13 mouse cellular contexts compared by ENCODE assay signal in the genomic region with DNA sequence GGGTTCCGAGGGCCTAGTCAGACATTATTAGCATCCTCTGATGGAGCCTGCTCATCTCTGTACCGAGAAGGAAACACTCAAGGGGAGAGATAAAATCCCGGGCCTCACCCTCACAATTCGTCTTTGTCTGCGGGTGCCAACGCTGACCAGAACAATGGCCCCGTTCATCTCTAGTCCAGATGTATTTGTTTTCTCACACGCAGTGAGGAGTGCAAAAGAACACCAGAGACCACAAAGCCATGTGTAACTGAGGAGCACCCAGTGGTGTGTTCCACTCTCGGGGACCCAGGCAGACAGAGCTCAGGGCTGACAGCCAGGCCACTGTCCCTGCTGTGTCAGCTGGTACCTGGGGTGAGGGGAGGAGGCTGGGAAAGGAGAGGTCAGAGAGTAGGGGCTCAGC. TPM values are rescaled to one million over a fixed set of nuclear protein-coding genes. Genes with fewer than 3 reads are reported as not detected.
A peak's percentile ranks its signal among the peaks of the same experiment; 100 is the strongest.
DNase-seq lines count a peak whose midpoint lies in the region; ATAC-seq and TF ChIP-seq lines count a peak whose summit lies in the region.
"Had no signal": no experiment of that assay in that cellular context is flagged by ENCODE, and none has a peak within 500 bp of the region (broad histone marks: within the 10 kb centered on the region; RNA-seq: fewer than 3 reads in every experiment).

No protein-coding gene starts in this region.

- TF ChIP-seq POLR2A in olfactory bulb, adult 2 months (IDR thresholded peaks at IDR 0.05; ENCODE audit: insufficient read depth, low read depth, low read length) = no peak

- H3K4me2 ChIP-seq in midbrain, embryonic 13.5 days (replicated peaks) = no peak overlapping the region
- no peak overlapping the region for H3K4me2 ChIP-seq in midbrain, embryonic 14.5 days (ENCODE audit: low read length)
- H3K4me2 ChIP-seq in hindbrain, embryonic 11.5 days (replicated peaks; ENCODE audit: low read depth, low read length) = no peak overlapping the region
- H3K4me2 ChIP-seq: heart, embryonic 13.5 days; stomach, embryonic 15.5 days had no signal

- H3K4me1 ChIP-seq in midbrain, embryonic 13.5 days (replicated peaks) = peaks cover 13% of the 10 kb centered on the region
- peaks cover 6% of the 10 kb centered on the region; the same call in 1 of the 2 replicates for H3K4me1 ChIP-seq in midbrain, embryonic 14.5 days (ENCODE audit: control insufficient read depth, insufficient read depth, low read length)
- peaks cover 7% of the 10 kb centered on the region; the same call in 1 of the 2 replicates for H3K4me1 ChIP-seq in hindbrain, embryonic 11.5 days (replicated peaks; ENCODE audit: control insufficient read depth, insufficient read depth, low read length)
- peaks cover 2% of the 10 kb centered on the region; the same call in 1 of the 2 replicates for H3K4me1 ChIP-seq in olfactory bulb, adult 2 months (ENCODE audit: control insufficient read depth, insufficient read depth, low read length)
- H3K4me1 ChIP-seq: stomach, embryonic 15.5 days had no signal

- H3K9ac ChIP-seq in midbrain, embryonic 13.5 days (replicated peaks) = no peak overlapping the region
- H3K9ac ChIP-seq in midbrain, embryonic 14.5 days (replicated peaks; ENCODE audit: low read length) = no peak overlapping the region
- no peak overlapping the region for H3K9ac ChIP-seq in hindbrain, embryonic 11.5 days (ENCODE audit: low read depth, low read length)
- H3K9ac ChIP-seq: heart, embryonic 13.5 days; stomach, embryonic 15.5 days had no signal

- 0 out of 2 replicates have a peak overlapping the region, but pooled peaks have one; percentile 2 for H3K27ac ChIP-seq in midbrain, embryonic 13.5 days
- no peak overlapping the region for H3K27ac ChIP-seq in midbrain, embryonic 14.5 days (replicated peaks; ENCODE audit: low read depth, low read length)
- H3K27ac ChIP-seq in hindbrain, embryonic 11.5 days (ENCODE audit: low read depth, low read length) = peak overlapping the region; percentile 47; the same call in 1 of the 2 replicates
- peak overlapping the region; percentile 42 for H3K27ac ChIP-seq in olfactory bulb, adult 2 months (ENCODE audit: insufficient read depth, low read depth, low read length)
- H3K27ac ChIP-seq: heart, embryonic 13.5 days; stomach, embryonic 15.5 days had no signal

- no peaks in the 10 kb centered on the region for H3K9me3 ChIP-seq in midbrain, embryonic 13.5 days
- no peaks in the 10 kb centered on the region for H3K9me3 ChIP-seq in midbrain, embryonic 14.5 days (ENCODE audit: control insufficient read depth, low read length)
- no peaks in the 10 kb centered on the region for H3K9me3 ChIP-seq in hindbrain, embryonic 11.5 days (ENCODE audit: control insufficient read depth, low read length)
- H3K9me3 ChIP-seq: heart, embryonic 13.5 days; stomach, embryonic 15.5 days had no signal

- ATAC-seq in midbrain, embryonic 13.5 days = 0 out of 2 replicates have a peak, but pooled peaks have one; percentile 32
- ATAC-seq in midbrain, embryonic 14.5 days (ENCODE audit: low FRiP score, low TSS enrichment) = no peak
- no peak for ATAC-seq in hindbrain, embryonic 11.5 days (ENCODE audit: low FRiP score)

- DNase-seq in layer of hippocampus, adult 11-12 months (ENCODE audit: low spot score) = peak; percentile 47
- DNase-seq in layer of hippocampus, postnatal 25 days (ENCODE audit: extremely low spot score in 1 of 2, low spot score in 1 of 2) = no peak
- no peak for DNase-seq in midbrain, embryonic 14.5 days
- DNase-seq in hindbrain, embryonic 11.5 days (ENCODE audit: low spot score) = peak; percentile 18
- DNase-seq in thymus, postnatal 0 days (ENCODE audit: low spot score) = no peak
- DNase-seq: adrenal gland, postnatal 36 days; gastrocnemius, postnatal 36 days; kidney, adult 9 months had no signal

- H3K4me3 ChIP-seq in midbrain, embryonic 13.5 days (replicated peaks) = no peak overlapping the region
- no peak overlapping the region for H3K4me3 ChIP-seq in midbrain, embryonic 14.5 days (replicated peaks; ENCODE audit: low read depth, low read length)
- H3K4me3 ChIP-seq in hindbrain, embryonic 11.5 days (ENCODE audit: low read depth, low read length) = no peak overlapping the region
- no peak overlapping the region for H3K4me3 ChIP-seq in olfactory bulb, adult 2 months (ENCODE audit: insufficient read depth, low read depth, low read length)
- H3K4me3 ChIP-seq: erythroblast, embryonic 14.5 days; heart, embryonic 13.5 days; stomach, embryonic 15.5 days had no signal

- H3K36me3 ChIP-seq in midbrain, embryonic 13.5 days = peaks cover 38% of the 10 kb centered on the region
- peaks cover 14% of the 10 kb centered on the region; the same call in 1 of the 2 replicates for H3K36me3 ChIP-seq in midbrain, embryonic 14.5 days (ENCODE audit: control insufficient read depth, insufficient read depth, low read length)
- 0 out of 2 replicates have a peak, but pooled peaks cover 2% of the 10 kb centered on the region for H3K36me3 ChIP-seq in hindbrain, embryonic 11.5 days (ENCODE audit: control insufficient read depth, insufficient read depth, low read length)

- WGBS in midbrain, embryonic 13.5 days = 54% methylated on average over 9 of the region's 9 CpGs
- 68% methylated on average over 9 of the region's 9 CpGs for WGBS in midbrain, embryonic 14.5 days
- 58% methylated on average over 9 of the region's 9 CpGs for WGBS in hindbrain, embryonic 11.5 days
- 70% methylated on average over 9 of the region's 9 CpGs for WGBS in olfactory bulb, adult 2 months

- no peak for TF ChIP-seq CTCF in olfactory bulb, adult 2 months (IDR thresholded peaks at IDR 0.05; ENCODE audit: insufficient read depth, low read depth, low read length)

- no peaks in the 10 kb centered on the region for H3K27me3 ChIP-seq in midbrain, embryonic 13.5 days
- H3K27me3 ChIP-seq in midbrain, embryonic 14.5 days (ENCODE audit: control insufficient read depth, insufficient read depth, low read length) = no peaks in the 10 kb centered on the region
- no peaks in the 10 kb centered on the region for H3K27me3 ChIP-seq in hindbrain, embryonic 11.5 days (ENCODE audit: control insufficient read depth, insufficient read depth, low read length)
- H3K27me3 ChIP-seq: heart, embryonic 13.5 days; stomach, embryonic 15.5 days had no signal

RNA-seq across cellular contexts. Expression of a gene that starts 15.6 kb away (rescaled TPM):
- total RNA-seq in layer of hippocampus, postnatal 25 days (2021) = 10 to 100 TPM; 67.5 to 79.6 TPM
- polyA plus RNA-seq in midbrain, embryonic 13.5 days (2015; fragmentation: Nextera tagmentation; extraction: Ambion mirVana) = 170 and 190 TPM in 2 replicates
- 146 and 151 TPM in 2 replicates for polyA plus RNA-seq in midbrain, embryonic 14.5 days (2014; fragmentation: Nextera tagmentation; extraction: Ambion mirVana)
- polyA plus RNA-seq in hindbrain, embryonic 11.5 days (2014; fragmentation: Nextera tagmentation; extraction: Ambion mirVana) = 311 and 319 TPM in 2 replicates
- not detected in 2 replicates for polyA plus RNA-seq in olfactory bulb, adult 2 months (2012; ENCODE audit: insufficient read depth, insufficient read length, low replicate concordance, missing spikeins)
- polyA plus RNA-seq in thymus, postnatal 0 days (2015; fragmentation: Nextera tagmentation; extraction: Ambion mirVana) = 328 and 352 TPM in 2 replicates

RNA-seq across cellular contexts. Expression of a gene that starts 44.0 kb away (rescaled TPM):
- total RNA-seq in layer of hippocampus, postnatal 25 days (2021) = 10 to 100 TPM in 1 of 2 experiments, 1 to 10 TPM in 1; 9.6 to 10.4 TPM
- 8.1 and 9.6 TPM in 2 replicates for polyA plus RNA-seq in midbrain, embryonic 13.5 days (2015; fragmentation: Nextera tagmentation; extraction: Ambion mirVana)
- polyA plus RNA-seq in midbrain, embryonic 14.5 days (2014; fragmentation: Nextera tagmentation; extraction: Ambion mirVana) = 8.6 and 16.2 TPM in 2 replicates
- polyA plus RNA-seq in hindbrain, embryonic 11.5 days (2014; fragmentation: Nextera tagmentation; extraction: Ambion mirVana) = 2.9 and 5.2 TPM in 2 replicates
- polyA plus RNA-seq in olfactory bulb, adult 2 months (2012; ENCODE audit: insufficient read depth, insufficient read length, low replicate concordance, missing spikeins) = not detected in 2 replicates
- polyA plus RNA-seq in thymus, postnatal 0 days (2015; fragmentation: Nextera tagmentation; extraction: Ambion mirVana) = 19.9 and 26.7 TPM in 2 replicates

RNA-seq across cellular contexts. Expression of a gene that starts 58.0 kb away (rescaled TPM):
- 10 to 100 TPM; 24.0 to 27.7 TPM for total RNA-seq in layer of hippocampus, postnatal 25 days (2021)
- polyA plus RNA-seq in midbrain, embryonic 13.5 days (2015; fragmentation: Nextera tagmentation; extraction: Ambion mirVana) = 15.4 and 15.7 TPM in 2 replicates
- polyA plus RNA-seq in midbrain, embryonic 14.5 days (2014; fragmentation: Nextera tagmentation; extraction: Ambion mirVana) = 21.3 and 25.5 TPM in 2 replicates
- 12.2 and 15.5 TPM in 2 replicates for polyA plus RNA-seq in hindbrain, embryonic 11.5 days (2014; fragmentation: Nextera tagmentation; extraction: Ambion mirVana)
- not detected in 2 replicates for polyA plus RNA-seq in olfactory bulb, adult 2 months (2012; ENCODE audit: insufficient read depth, insufficient read length, low replicate concordance, missing spikeins)
- polyA plus RNA-seq in thymus, postnatal 0 days (2015; fragmentation: Nextera tagmentation; extraction: Ambion mirVana) = 1.3 and 1.4 TPM in 2 replicates
- polyA plus RNA-seq: erythroblast, embryonic 14.5 days had no signal

Comparison
In these comparisons a context has a peak if more than half of its experiments do, and no peak if none do; other contexts are left out.
1. DNase-seq: peak in layer of hippocampus, adult 11-12 months (single experiment) and hindbrain, embryonic 11.5 days (single experiment); none in layer of hippocampus, postnatal 25 days (0 of 2), midbrain, embryonic 14.5 days (single experiment) and thymus, postnatal 0 days (single experiment).
2. RNA of a gene that starts 15.6 kb away (polyA plus RNA-seq): 328 to 352 TPM in thymus, postnatal 0 days, 311 to 319 TPM in hindbrain, embryonic 11.5 days, 170 to 190 TPM in midbrain, embryonic 13.5 days and 146 to 151 TPM in midbrain, embryonic 14.5 days; not detected in olfactory bulb, adult 2 months; every median in the first group is over 100 times any median in the second.